Mouse (Mus musculus) lung, postnatal 0 days (tissue): ENCODE results near the gene Upk2.

ENCODE experiments used
- CTCF ChIP-seq: IDR thresholded peaks from 2 replicates; pipeline ENCODE4 v1.5.1; 2016; ENCODE audit warnings: antibody characterized with exemption, mild to moderate bottlenecking
- EP300 ChIP-seq: IDR thresholded peaks from 2 replicates; pipeline ENCODE4 v1.6.1; 2016; ENCODE audit warnings: antibody characterized with exemption, mild to moderate bottlenecking, control low read depth

GRCm38 (mm10) chr9:44496803-44497461, 42.2 kb upstream of the Upk2 start:
- TF ChIP-seq CTCF (no peak), EP300 (no peak)
